Mouse (Mus musculus) neural tube, embryonic 14.5 days (tissue): ENCODE results near the gene 1700020A23Rik. TPM values are rescaled to one million over a fixed set of nuclear protein-coding genes. Genes with fewer than 3 reads are reported as not detected.
"Not testable (repeated sequence)": the region's sequence is repeated elsewhere in the genome, so short reads cannot be mapped to it uniquely, and the experiment has no call there.

ENCODE experiments used
- ATAC-seq: fragments of 200-750 bp; cut with Nextera tagmentation; 2 replicates; pipeline ENCODE4 v1.8.0; 2017; ENCODE audit warnings: low read depth, mild to moderate bottlenecking, moderate TSS enrichment, moderate library complexity
- H3K27ac ChIP-seq: fragments of 300-500 bp; sonication (generic); 2 replicates; pipeline ENCODE4 v1.5.1; 2014; ENCODE audit warnings: low read depth, mild to moderate bottlenecking, control low read depth, low read length, moderate library complexity, mixed read lengths
- H3K27me3 ChIP-seq: fragments of 300-500 bp; sonication (generic); 2 replicates; pipeline ENCODE4 v1.6.1; 2014; ENCODE audit warnings: low read length; ENCODE audit not compliant: control insufficient read depth, insufficient read depth
- H3K36me3 ChIP-seq: fragments of 300-500 bp; sonication (generic); 2 replicates; pipeline ENCODE4 v1.6.1; 2014; ENCODE audit warnings: low read length, mixed read lengths; ENCODE audit not compliant: control insufficient read depth, insufficient read depth
- H3K4me1 ChIP-seq: fragments of 300-500 bp; sonication (generic); 2 replicates; pipeline ENCODE4 v1.6.1; 2014; ENCODE audit warnings: low read length; ENCODE audit not compliant: control insufficient read depth, insufficient read depth
- H3K4me2 ChIP-seq: fragments of 300-500 bp; sonication (generic); 2 replicates; pipeline ENCODE4 v1.6.1; 2014; ENCODE audit warnings: mild to moderate bottlenecking, low read depth, low read length, control low read depth
- H3K4me3 ChIP-seq: fragments of 300-500 bp; sonication (generic); 2 replicates; pipeline ENCODE4 v1.5.1; 2014; ENCODE audit warnings: low read depth, low read length, control low read depth, mixed read lengths
- H3K9ac ChIP-seq: fragments of 300-500 bp; sonication (generic); replicated peaks from 2 replicates; pipeline ENCODE4 v1.6.1; 2014; ENCODE audit warnings: low read depth, mild to moderate bottlenecking, control low read depth, low read length, mixed read lengths
- H3K9me3 ChIP-seq: fragments of 300-500 bp; sonication (generic); 2 replicates; pipeline ENCODE4 v1.6.1; 2016; ENCODE audit warnings: low read length; ENCODE audit not compliant: control insufficient read depth
- WGBS: fragments of 180-500 bp; shearing (Covaris S2); extraction: QIAGEN DNeasy Blood & Tissue Kit; methylation state at CpG from one replicate; pipeline ENCODE4 v1.1.7; 2014; 5-methylcytosine and 5-hydroxymethylcytosine counted together
- polyA plus RNA-seq: library from polyadenylated mRNA; unstranded; fragments of >200 nt; fragmentation: Nextera tagmentation; extraction: Ambion mirVana; gene quantifications from 2 replicates; pipeline ENCODE4 v1.2.1, GENCODE M21; 2014

The 1700020A23Rik gene
- polyA plus RNA-seq = 0.91 TPM in 1 of 2 replicates, not detected in the other

- Histone ChIP-seq H3K9me3 (no peaks in the 10 kb centered on the region), H3K36me3 (no peaks in the 10 kb centered on the region), H3K27ac (no peak within 1 kb of the TSS), H3K4me3 (no peak within 1 kb of the TSS), H3K9ac (no peak within 1 kb of the TSS), H3K4me1 (no peaks in the 10 kb centered on the region), H3K27me3 (no peaks in the 10 kb centered on the region), H3K4me2 (no peak within 1 kb of the TSS)
- 81% methylated on average over 1 of the region's 1 CpGs for WGBS
- no peak for ATAC-seq
Observed at GRCm38 (mm10) chr2:130404939-130405338, at the start of gene 1700020A23Rik, which contains the start of gene Gm28372. Gene 1700020A23Rik, plus strand, starts transcription at chr2:130405259. Gene Gm28372, plus strand, starts transcription at chr2:130405239.

- Histone ChIP-seq H3K27ac (no peak overlapping the region), H3K9ac (no peak overlapping the region), H3K9me3 (no peaks in the 10 kb centered on the region), H3K27me3 (peaks cover 25% of the 10 kb centered on the region), H3K4me1 (no peaks in the 10 kb centered on the region), H3K4me2 (no peak overlapping the region), H3K4me3 (no peak overlapping the region), H3K36me3 (no peaks in the 10 kb centered on the region)
- ATAC-seq = no peak
- WGBS = 90% methylated on average over 5 of the region's 5 CpGs
Observed at GRCm38 (mm10) chr2:130357551-130357950, 47.5 kb upstream of the 1700020A23Rik start.

GRCm38 (mm10) chr2:130358852-130359251 is 46.2 kb upstream of the 1700020A23Rik start:
- no peak overlapping the region for H3K4me3 ChIP-seq
- H3K4me1 ChIP-seq = no peaks in the 10 kb centered on the region
- H3K36me3 ChIP-seq = no peaks in the 10 kb centered on the region
- no peak overlapping the region for H3K9ac ChIP-seq
- H3K9me3 ChIP-seq = no peaks in the 10 kb centered on the region
- no peak overlapping the region for H3K4me2 ChIP-seq
- ATAC-seq = no peak
- WGBS = 21% methylated on average over 5 of the region's 5 CpGs
- H3K27ac ChIP-seq = no peak overlapping the region
- H3K27me3 ChIP-seq = peaks cover 33% of the 10 kb centered on the region

- 3% methylated on average over 14 of the region's 14 CpGs for WGBS
Observed at GRCm38 (mm10) chr2:130362511-130363026, 42.5 kb upstream of the 1700020A23Rik start.

GRCm38 (mm10) chr2:130365211-130366094 is 39.6 kb upstream of the 1700020A23Rik start:
- no peak overlapping the region for H3K9ac ChIP-seq
- H3K4me2 ChIP-seq = peak overlapping the region; percentile 40
- ATAC-seq = no peak
- no peaks in the 10 kb centered on the region for H3K36me3 ChIP-seq
- H3K4me1 ChIP-seq = no peaks in the 10 kb centered on the region
- WGBS = 8% methylated on average over 29 of the region's 30 CpGs
- no peak overlapping the region for H3K27ac ChIP-seq
- no peaks in the 10 kb centered on the region for H3K9me3 ChIP-seq
- H3K27me3 ChIP-seq = peaks cover 28% of the 10 kb centered on the region
- peak overlapping the region; percentile 2; the same call in 1 of the 2 replicates for H3K4me3 ChIP-seq

More at GRCm38 (mm10) chr2:130362511-130363026, 42.5 kb upstream of the 1700020A23Rik start:
- H3K27ac ChIP-seq = no peak overlapping the region
- H3K4me2 ChIP-seq = no peak overlapping the region
- no peak for ATAC-seq
- no peaks in the 10 kb centered on the region for H3K36me3 ChIP-seq
- no peaks in the 10 kb centered on the region for H3K9me3 ChIP-seq
- H3K9ac ChIP-seq = no peak overlapping the region
- H3K4me1 ChIP-seq = no peaks in the 10 kb centered on the region
- peaks cover 33% of the 10 kb centered on the region for H3K27me3 ChIP-seq
- H3K4me3 ChIP-seq = no peak overlapping the region

- 73% methylated on average over 4 of the region's 4 CpGs for WGBS
- Histone ChIP-seq H3K27ac (no peak overlapping the region), H3K4me2 (no peak overlapping the region), H3K9me3 (no peaks in the 10 kb centered on the region), H3K4me1 (no peaks in the 10 kb centered on the region), H3K4me3 (no peak overlapping the region), H3K9ac (no peak overlapping the region), H3K36me3 (no peaks in the 10 kb centered on the region), H3K27me3 (peaks cover 9% of the 10 kb centered on the region)
- ATAC-seq = no peak
Observed at GRCm38 (mm10) chr2:130367386-130367785, 37.7 kb upstream of the 1700020A23Rik start.

- H3K9me3 ChIP-seq, H3K4me1 ChIP-seq, H3K27ac ChIP-seq, ATAC-seq, H3K36me3 ChIP-seq, H3K27me3 ChIP-seq, H3K4me2 ChIP-seq, H3K9ac ChIP-seq, H3K4me3 ChIP-seq: not testable (repeated sequence)
- 63% methylated on average over 1 of the region's 1 CpGs for WGBS
Observed at GRCm38 (mm10) chr2:130373026-130373425, 32.0 kb upstream of the 1700020A23Rik start.

- Histone ChIP-seq H3K9ac (no peak overlapping the region), H3K27ac (no peak overlapping the region), H3K4me2 (no peak overlapping the region), H3K9me3 (no peaks in the 10 kb centered on the region), H3K4me1 (no peaks in the 10 kb centered on the region), H3K4me3 (no peak overlapping the region), H3K27me3 (no peaks in the 10 kb centered on the region), H3K36me3 (no peaks in the 10 kb centered on the region)
- WGBS = 90% methylated on average over 4 of the region's 4 CpGs
- no peak for ATAC-seq
Observed at GRCm38 (mm10) chr2:130374951-130375350, 30.1 kb upstream of the 1700020A23Rik start.

GRCm38 (mm10) chr2:130383205-130383604 is 21.9 kb upstream of the 1700020A23Rik start:
- Histone ChIP-seq H3K4me2 (no peak overlapping the region), H3K4me3 (no peak overlapping the region), H3K27ac (no peak overlapping the region), H3K27me3 (no peaks in the 10 kb centered on the region), H3K36me3 (no peaks in the 10 kb centered on the region), H3K4me1 (no peaks in the 10 kb centered on the region), H3K9ac (no peak overlapping the region), H3K9me3 (no peaks in the 10 kb centered on the region)
- 35% methylated on average over 3 of the region's 3 CpGs for whole genome bisulfite sequencing
- no peak for ATAC-seq
